Mouse (Mus musculus): ENCODE measurements around the gene Stum. TPM values are rescaled to one million over a fixed set of nuclear protein-coding genes. Genes with fewer than 3 reads are reported as not detected.
A peak's percentile ranks its signal among the peaks of the same experiment; 100 is the strongest.

The Stum gene
- polyA plus RNA-seq, 1 experiment, result 0.69 TPM

DNA sequence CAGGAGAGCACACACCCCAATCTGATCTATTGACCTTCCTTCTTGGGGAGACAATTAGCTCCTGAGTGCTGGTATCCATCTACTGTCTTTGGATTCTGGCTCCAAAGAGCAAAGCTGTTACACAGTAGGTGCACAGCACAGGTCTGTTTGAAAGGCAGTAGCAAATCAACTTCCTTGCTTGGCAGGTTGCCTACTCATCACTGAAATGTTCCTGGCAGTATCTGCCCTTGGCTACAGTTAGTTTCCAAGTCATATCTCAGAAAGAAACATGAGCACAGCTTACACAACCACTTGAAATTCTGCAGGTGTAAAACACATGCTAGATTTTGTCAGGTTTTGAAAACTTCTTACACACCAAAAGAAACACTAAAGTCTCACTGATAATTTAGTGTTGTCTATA is 9.7 kb downstream of the Stum start:
- no peak overlapping the region for H3K27ac ChIP-seq (ENCODE audit: insufficient read depth, low read depth, low read length)
- no peak for DNase-seq
- H3K27me3 ChIP-seq (replicated peaks; ENCODE audit: control insufficient read depth, insufficient read depth, low read length), result no peaks in the 10 kb centered on the region
- H3K36me3 ChIP-seq (ENCODE audit: control insufficient read depth, insufficient read depth, low read length), result no peaks in the 10 kb centered on the region
- H3K4me3 ChIP-seq (ENCODE audit: insufficient read depth, low read depth, low read length), result no peak overlapping the region
- no peaks in the 10 kb centered on the region for H3K4me1 ChIP-seq (ENCODE audit: control insufficient read depth, insufficient read depth, low read length)
- TF ChIP-seq CTCF (conservative IDR thresholded peaks at IDR 0.05; ENCODE audit: insufficient read depth, insufficient read length, low read depth, low read length), result no peak
- no peak for TF ChIP-seq POLR2A (IDR thresholded peaks at IDR 0.05; ENCODE audit: low read depth, low read length)

DNA sequence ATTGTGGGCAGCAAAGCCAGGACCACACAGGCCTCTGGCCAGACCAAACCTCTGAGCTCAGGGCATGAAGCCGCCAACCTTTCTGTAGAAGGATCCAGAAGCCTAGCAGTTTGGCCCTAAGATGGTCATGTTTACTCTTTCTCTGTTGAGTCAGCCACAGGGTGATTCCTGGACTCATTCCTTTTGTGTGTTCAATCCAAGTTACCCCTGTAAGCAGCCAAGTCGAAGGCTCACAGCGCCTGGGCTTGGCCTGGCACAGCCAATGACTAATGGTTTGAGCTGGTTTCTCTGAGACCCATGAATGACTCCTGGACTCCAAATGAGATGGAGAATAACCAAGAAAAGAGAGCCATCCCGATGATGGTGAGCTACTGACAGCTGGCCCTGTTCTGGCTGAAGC is 15.3 kb downstream of the Stum start:
- Histone ChIP-seq H3K36me3 (ENCODE audit: control insufficient read depth, insufficient read depth, low read length) (no peaks in the 10 kb centered on the region), H3K27ac (ENCODE audit: insufficient read depth, low read depth, low read length) (no peak overlapping the region), H3K27me3 (replicated peaks; ENCODE audit: control insufficient read depth, insufficient read depth, low read length) (no peaks in the 10 kb centered on the region), H3K4me1 (ENCODE audit: control insufficient read depth, insufficient read depth, low read length) (no peaks in the 10 kb centered on the region), H3K4me3 (ENCODE audit: insufficient read depth, low read depth, low read length) (no peak overlapping the region)
- TF ChIP-seq POLR2A (IDR thresholded peaks at IDR 0.05; ENCODE audit: low read depth, low read length) (no peak), CTCF (conservative IDR thresholded peaks at IDR 0.05; ENCODE audit: insufficient read depth, insufficient read length, low read depth, low read length) (no peak)
- DNase-seq, result no peak
- 96% methylated on average over 4 of the region's 4 CpGs for WGBS

DNA sequence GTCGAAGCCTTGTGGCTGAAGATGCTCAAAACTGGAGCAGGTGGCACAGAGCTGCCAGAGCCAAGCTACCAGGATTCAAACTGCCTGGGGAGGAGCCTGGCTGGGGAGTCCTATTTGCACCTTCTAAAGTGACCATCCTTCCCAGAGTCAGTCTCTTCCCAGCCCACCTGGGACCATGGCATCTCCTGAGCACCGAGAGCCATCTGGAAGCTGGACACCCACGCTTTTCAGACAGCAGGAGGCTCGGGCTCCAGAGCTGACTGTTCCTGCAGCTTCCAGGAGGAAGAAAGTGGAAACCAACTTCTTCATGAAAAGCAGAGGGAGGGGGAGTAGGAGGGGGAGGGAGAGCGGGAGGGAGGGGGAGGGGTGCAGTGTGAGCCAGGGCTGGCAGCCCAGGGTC is 17.7 kb downstream of the Stum start:
- 72% methylated on average over 5 of the region's 5 CpGs for WGBS
- Histone ChIP-seq H3K4me1 (ENCODE audit: control insufficient read depth, insufficient read depth, low read length) (no peaks in the 10 kb centered on the region), H3K4me3 (ENCODE audit: insufficient read depth, low read depth, low read length) (no peak overlapping the region), H3K27me3 (replicated peaks; ENCODE audit: control insufficient read depth, insufficient read depth, low read length) (no peaks in the 10 kb centered on the region), H3K27ac (ENCODE audit: insufficient read depth, low read depth, low read length) (no peak overlapping the region), H3K36me3 (ENCODE audit: control insufficient read depth, insufficient read depth, low read length) (no peaks in the 10 kb centered on the region)
- TF ChIP-seq POLR2A (IDR thresholded peaks at IDR 0.05; ENCODE audit: low read depth, low read length) (no peak), CTCF (conservative IDR thresholded peaks at IDR 0.05; ENCODE audit: insufficient read depth, insufficient read length, low read depth, low read length) (no peak)
- DNase-seq, result no peak

DNA sequence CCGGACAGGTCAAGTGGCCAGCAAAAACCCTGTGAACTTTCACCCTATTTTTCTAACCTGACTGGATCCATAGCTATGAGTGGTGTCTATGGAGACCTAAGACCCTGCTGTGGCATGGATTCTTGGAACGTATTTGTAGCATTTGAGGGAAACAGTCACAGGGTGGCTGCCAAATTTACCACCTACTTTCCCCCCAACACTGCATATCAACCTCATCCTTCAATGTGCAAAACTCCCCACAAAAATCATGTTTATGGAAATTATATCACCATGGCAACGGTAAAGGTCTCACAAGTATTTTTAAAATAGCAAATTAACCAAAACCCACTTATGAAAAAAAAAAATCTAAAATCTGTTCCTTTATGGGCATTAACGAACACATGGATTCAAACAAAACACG is 18.9 kb downstream of the Stum start:
- no peaks in the 10 kb centered on the region for H3K27me3 ChIP-seq (replicated peaks; ENCODE audit: control insufficient read depth, insufficient read depth, low read length)
- no peaks in the 10 kb centered on the region for H3K4me1 ChIP-seq (ENCODE audit: control insufficient read depth, insufficient read depth, low read length)
- DNase-seq, result no peak
- TF ChIP-seq POLR2A (IDR thresholded peaks at IDR 0.05; ENCODE audit: low read depth, low read length), result no peak
- no peak for TF ChIP-seq CTCF (conservative IDR thresholded peaks at IDR 0.05; ENCODE audit: insufficient read depth, insufficient read length, low read depth, low read length)
- no peaks in the 10 kb centered on the region for H3K36me3 ChIP-seq (ENCODE audit: control insufficient read depth, insufficient read depth, low read length)
- no peak overlapping the region for H3K4me3 ChIP-seq (ENCODE audit: insufficient read depth, low read depth, low read length)
- 95% methylated on average over 5 of the region's 5 CpGs for WGBS
- H3K27ac ChIP-seq (ENCODE audit: insufficient read depth, low read depth, low read length), result no peak overlapping the region

DNA sequence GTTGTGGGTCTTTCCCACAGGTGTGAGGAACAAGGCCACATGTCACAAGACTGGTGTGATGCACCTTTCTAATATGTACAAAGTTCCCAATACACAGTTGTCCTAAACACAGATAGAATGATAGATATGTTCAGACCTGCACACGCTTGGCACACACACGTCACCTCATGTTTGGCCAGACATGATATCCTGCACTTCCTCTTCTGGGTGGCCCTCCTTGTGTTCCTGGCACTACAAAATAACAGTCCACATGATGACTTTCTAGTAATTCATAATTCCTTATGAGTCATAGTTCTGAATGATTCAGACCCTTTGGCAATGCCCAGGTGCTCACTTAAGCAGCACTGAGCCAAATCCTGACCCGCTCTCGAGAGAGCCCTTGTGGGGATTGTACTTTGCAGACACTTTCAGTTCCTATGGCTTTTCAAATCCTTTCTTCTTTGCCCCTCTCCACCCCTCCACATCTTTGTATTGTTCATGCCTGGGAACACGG is 20.3 kb downstream of the Stum start:
- H3K27ac ChIP-seq (ENCODE audit: insufficient read depth, low read depth, low read length), result no peak overlapping the region
- H3K27me3 ChIP-seq (replicated peaks; ENCODE audit: control insufficient read depth, insufficient read depth, low read length), result no peaks in the 10 kb centered on the region
- no peak overlapping the region for H3K4me3 ChIP-seq (ENCODE audit: insufficient read depth, low read depth, low read length)
- TF ChIP-seq POLR2A (IDR thresholded peaks at IDR 0.05; ENCODE audit: low read depth, low read length) (no peak), CTCF (conservative IDR thresholded peaks at IDR 0.05; ENCODE audit: insufficient read depth, insufficient read length, low read depth, low read length) (no peak)
- 87% methylated on average over 5 of the region's 5 CpGs for WGBS
- H3K36me3 ChIP-seq (ENCODE audit: control insufficient read depth, insufficient read depth, low read length), result no peaks in the 10 kb centered on the region
- DNase-seq, result no peak
- no peaks in the 10 kb centered on the region for H3K4me1 ChIP-seq (ENCODE audit: control insufficient read depth, insufficient read depth, low read length)

DNA sequence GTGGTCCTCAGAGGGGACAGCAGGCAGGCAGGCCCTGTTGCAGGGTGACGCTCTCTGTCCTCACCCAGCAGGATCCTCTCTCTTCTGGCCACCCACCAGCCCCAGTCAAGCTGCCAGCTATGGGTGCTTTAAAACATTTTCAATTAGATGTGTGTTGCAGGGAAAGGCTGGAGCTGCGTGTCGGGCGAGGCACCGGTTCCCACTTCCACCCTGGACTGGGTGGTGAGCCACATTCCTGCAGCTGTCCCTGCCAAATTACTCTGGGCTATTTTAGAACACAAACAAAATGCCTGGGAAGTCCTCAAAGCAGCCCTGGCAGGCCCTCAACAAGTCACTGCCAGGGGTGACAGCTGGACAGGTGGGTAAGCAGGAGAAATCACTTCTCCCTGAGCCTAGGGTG is 20.9 kb downstream of the Stum start:
- TF ChIP-seq CTCF (conservative IDR thresholded peaks at IDR 0.05; ENCODE audit: insufficient read depth, insufficient read length, low read depth, low read length) (no peak), POLR2A (IDR thresholded peaks at IDR 0.05; ENCODE audit: low read depth, low read length) (no peak)
- Histone ChIP-seq H3K4me1 (ENCODE audit: control insufficient read depth, insufficient read depth, low read length) (no peaks in the 10 kb centered on the region), H3K27ac (ENCODE audit: insufficient read depth, low read depth, low read length) (no peak overlapping the region), H3K36me3 (ENCODE audit: control insufficient read depth, insufficient read depth, low read length) (no peaks in the 10 kb centered on the region), H3K27me3 (replicated peaks; ENCODE audit: control insufficient read depth, insufficient read depth, low read length) (no peaks in the 10 kb centered on the region), H3K4me3 (ENCODE audit: insufficient read depth, low read depth, low read length) (no peak overlapping the region)
- peak; percentile 2 for DNase-seq
- 71% methylated on average over 5 of the region's 5 CpGs for WGBS

DNA sequence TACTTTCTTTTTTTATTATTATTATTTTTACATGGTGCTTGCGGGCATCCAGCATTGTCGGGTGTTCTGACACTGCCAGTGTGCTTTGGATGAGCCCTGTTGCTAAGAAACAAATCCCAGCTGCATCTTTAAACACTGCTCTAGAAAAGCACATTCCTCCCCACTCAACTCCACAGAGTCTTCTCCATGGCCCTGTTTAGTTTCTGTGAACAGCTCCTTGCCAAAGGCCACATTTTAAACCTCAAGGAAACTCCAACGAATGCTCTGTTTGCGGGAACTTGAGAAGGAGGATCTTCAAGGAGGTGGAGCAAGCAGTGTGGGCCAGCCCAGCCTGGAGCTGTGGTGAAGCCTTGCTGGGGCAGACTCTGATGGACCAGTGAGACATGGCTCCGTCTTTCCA is 22.6 kb downstream of the Stum start:
- Histone ChIP-seq H3K4me3 (ENCODE audit: insufficient read depth, low read depth, low read length) (no peak overlapping the region), H3K27me3 (replicated peaks; ENCODE audit: control insufficient read depth, insufficient read depth, low read length) (no peaks in the 10 kb centered on the region), H3K4me1 (ENCODE audit: control insufficient read depth, insufficient read depth, low read length) (no peaks in the 10 kb centered on the region), H3K36me3 (ENCODE audit: control insufficient read depth, insufficient read depth, low read length) (no peaks in the 10 kb centered on the region), H3K27ac (ENCODE audit: insufficient read depth, low read depth, low read length) (no peak overlapping the region)
- DNase-seq, result peak; percentile 14
- 44% methylated on average over 5 of the region's 5 CpGs for WGBS
- TF ChIP-seq CTCF (conservative IDR thresholded peaks at IDR 0.05; ENCODE audit: insufficient read depth, insufficient read length, low read depth, low read length) (no peak), POLR2A (IDR thresholded peaks at IDR 0.05; ENCODE audit: low read depth, low read length) (no peak)

DNA sequence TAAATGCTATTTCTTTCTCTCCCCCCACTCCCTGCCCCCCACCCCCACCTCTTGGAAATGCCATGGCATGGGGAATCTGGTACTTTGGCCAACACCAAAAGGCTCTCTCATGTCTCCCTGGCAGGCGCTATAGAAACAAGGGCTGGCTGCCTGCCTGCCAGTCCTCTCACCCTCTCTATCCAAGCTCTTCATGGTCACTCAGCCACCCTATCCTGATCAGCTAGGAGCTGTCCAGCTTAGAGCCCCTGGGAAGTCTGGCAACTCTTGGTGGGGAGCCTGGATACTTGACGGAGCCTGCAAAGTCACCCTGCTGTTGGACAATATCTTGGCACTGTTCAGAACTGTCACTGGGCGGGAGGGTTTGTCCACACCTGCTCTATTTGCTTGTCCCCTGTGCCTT is 24.6 kb downstream of the Stum start:
- no peak for DNase-seq
- no peak overlapping the region for H3K27ac ChIP-seq (ENCODE audit: insufficient read depth, low read depth, low read length)

More for the DNA sequence above, 24.6 kb downstream of the Stum start:
- 61% methylated on average over 3 of the region's 3 CpGs for WGBS
- Histone ChIP-seq H3K4me3 (ENCODE audit: insufficient read depth, low read depth, low read length) (no peak overlapping the region), H3K27me3 (replicated peaks; ENCODE audit: control insufficient read depth, insufficient read depth, low read length) (no peaks in the 10 kb centered on the region), H3K36me3 (ENCODE audit: control insufficient read depth, insufficient read depth, low read length) (no peaks in the 10 kb centered on the region), H3K4me1 (ENCODE audit: control insufficient read depth, insufficient read depth, low read length) (no peaks in the 10 kb centered on the region)
- TF ChIP-seq CTCF (conservative IDR thresholded peaks at IDR 0.05; ENCODE audit: insufficient read depth, insufficient read length, low read depth, low read length) (no peak), POLR2A (IDR thresholded peaks at IDR 0.05; ENCODE audit: low read depth, low read length) (no peak)

Measured in kidney, adult 2 months (tissue).